Mouse (Mus musculus) CD4-positive, CD25-positive, alpha-beta regulatory T cell, adult 4 months (primary cell): ENCODE measurements around the gene Coro6. TPM values are rescaled to one million over a fixed set of nuclear protein-coding genes. Genes with fewer than 3 reads are reported as not detected.

Experiments
- ATAC-seq: one replicate; pipeline ENCODE4 v1.8.0; 2017
- polyA plus RNA-seq, 2 experiments: library from polyadenylated mRNA; unstranded; fragments of 100-300 nt; shearing (Covaris generic); gene quantifications; one replicate each; pipeline ENCODE4 v1.2.1; 2017

Gene Coro6
- polyA plus RNA-seq, 2 experiments from 2014 or later: not detected

DNA sequence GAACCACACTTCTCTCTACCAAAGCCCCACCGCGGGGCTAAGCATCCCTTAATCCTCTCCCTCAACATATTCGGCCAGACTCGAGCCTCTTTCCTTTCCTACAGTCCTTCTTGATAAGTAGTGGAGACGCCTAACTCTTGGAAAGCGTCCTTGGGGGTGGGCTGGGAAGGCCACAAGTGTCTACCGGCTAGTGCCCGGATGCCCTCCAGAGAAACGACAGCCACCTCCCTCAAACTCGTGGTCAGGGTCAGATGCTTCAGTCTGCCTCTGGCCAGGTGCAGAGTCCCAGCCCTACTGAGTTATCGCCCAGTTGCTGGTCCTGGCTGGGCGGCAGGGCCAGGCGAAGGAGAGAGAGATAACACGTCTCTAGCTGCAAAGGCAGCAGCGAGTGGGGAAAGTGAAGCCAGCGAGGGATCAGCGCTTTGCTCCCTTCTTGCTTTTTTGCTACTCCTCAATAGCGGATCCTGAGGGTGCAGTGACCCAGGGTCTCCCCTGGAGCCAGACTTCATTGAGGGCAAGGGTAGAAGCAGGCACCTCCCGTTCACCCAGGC, 52.1 kb downstream of the Coro6 start:
- ATAC-seq: no peak

DNA sequence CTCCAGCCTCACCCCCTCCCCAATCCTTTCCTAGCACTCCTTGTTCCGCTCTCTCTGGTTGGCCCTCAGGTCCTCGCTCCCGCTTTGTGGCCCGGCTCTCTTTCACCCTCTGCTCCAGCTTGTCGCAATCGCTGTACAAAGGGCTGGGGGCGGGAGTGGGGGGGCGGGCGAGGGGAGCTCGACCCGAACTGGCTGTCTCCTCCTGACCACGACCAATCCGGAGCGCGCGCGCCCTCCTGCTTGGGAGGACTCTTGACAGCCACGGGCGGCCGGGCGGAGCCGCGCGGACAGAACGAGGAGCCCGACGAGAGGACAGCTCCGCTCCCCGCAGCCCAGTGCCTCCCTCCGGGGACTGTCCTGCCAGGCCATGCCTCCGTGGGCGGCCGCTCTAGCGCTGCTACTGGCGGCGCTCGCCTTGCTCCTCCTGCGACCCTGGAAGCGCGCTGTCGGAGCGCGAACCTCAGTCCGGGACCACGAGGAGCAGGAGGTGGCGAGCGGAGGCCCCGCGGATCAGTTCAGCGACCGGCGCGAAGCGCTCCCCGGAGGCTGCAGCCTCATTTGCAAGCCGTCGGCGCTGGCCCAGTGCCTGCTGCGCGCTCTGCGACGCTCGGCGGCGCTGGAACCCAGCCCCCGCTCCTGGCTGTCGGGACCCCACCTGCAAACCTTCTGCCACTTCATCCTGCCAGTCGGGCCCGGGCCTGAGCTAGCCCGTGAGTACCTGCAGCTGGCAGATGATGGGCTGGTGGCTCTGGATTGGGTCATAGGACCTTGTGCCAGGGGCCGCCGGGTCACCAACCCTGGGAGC, 52.8 kb downstream of the Coro6 start, which contains the start of gene Abhd15:
Gene Abhd15, plus strand, starts transcription at position 290 of the 805 bp plus-strand sequence.
- peak; percentile 3 for ATAC-seq

DNA sequence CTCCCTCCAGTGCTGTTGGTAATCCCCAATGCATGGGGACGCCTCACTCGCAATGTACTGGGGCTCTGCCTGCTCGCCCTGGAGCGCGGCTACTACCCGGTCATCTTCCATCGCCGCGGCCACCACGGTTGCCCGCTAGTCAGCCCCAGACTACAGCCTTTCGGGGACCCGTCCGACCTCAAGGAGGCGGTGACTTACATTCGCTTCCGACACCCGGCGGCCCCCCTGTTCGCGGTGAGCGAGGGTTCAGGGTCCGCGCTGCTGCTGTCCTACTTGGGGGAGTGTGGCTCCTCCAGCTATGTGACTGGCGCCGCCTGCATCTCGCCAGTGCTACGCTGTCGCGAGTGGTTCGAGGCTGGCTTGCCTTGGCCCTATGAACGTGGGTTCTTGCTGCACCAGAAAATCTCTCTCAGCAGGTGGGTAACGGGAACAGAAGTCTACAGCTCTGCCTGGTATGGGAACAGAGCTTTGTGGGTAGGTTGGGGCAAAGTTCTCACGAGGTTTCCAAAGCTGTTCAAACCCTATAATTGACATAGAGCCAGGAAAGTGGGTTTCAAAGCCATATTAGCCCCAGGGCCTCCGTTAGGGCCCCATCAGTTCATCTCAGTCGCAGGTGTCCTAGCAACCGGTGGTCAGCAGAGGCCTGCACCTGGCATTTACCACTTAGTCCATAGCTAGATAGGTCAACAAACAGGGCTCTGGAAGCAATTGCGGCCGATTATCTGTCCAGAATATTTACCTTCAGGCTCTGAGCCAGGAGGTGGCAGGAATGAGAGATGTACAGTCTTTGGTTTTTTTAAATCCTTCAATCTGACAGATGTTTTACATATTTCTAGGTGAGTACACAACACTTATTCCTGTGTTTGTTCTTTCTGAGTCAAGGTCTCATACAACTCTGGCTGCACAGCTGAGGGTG, 53.7 kb downstream of the Coro6 start, which contains the start of gene Trp53i13:
Gene Trp53i13, minus strand, starts transcription at position 344 of the 916 bp plus-strand sequence.
- no peak for ATAC-seq

DNA sequence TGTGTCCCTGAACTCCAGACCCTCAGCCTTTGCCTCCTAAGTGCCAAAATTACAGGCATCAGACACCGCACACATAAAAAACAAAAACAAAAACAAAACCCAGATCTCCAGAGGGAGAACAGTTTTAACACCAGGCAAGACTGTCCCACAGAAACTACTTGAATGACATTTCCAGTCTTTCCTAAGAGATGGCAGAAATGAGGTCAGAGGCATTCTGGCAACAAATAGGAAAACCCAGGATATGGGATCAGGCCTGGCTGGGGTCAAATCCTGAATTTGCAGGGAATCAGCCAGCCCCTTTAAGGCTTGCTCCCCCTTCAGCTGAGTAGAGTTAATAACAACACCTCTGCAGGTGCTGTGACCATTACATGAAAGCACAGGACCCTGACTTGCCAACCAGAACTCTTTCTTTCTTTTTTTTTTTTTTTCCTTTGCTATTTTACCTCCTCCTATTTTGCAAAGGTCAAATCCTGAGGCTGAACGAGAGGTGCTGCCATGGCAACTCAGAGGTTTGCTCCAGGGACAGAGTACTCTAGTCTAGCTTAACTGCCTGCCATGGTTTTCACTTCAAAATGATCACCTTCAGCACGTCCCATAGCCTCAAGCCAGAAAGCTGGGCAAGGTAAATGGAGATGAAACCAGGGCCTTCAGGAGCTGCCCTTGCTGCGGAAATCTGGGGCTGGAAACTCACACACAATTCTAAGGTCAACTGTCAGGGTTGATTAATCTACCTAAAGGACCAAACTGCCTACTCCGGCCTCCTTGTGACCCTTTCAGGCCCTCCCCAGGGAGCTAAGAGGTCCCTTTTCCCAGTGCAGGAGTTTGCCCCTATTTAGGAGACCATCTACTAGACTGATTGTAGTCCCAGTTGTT, 54.6 kb downstream of the Coro6 start:
- ATAC-seq: no peak

DNA sequence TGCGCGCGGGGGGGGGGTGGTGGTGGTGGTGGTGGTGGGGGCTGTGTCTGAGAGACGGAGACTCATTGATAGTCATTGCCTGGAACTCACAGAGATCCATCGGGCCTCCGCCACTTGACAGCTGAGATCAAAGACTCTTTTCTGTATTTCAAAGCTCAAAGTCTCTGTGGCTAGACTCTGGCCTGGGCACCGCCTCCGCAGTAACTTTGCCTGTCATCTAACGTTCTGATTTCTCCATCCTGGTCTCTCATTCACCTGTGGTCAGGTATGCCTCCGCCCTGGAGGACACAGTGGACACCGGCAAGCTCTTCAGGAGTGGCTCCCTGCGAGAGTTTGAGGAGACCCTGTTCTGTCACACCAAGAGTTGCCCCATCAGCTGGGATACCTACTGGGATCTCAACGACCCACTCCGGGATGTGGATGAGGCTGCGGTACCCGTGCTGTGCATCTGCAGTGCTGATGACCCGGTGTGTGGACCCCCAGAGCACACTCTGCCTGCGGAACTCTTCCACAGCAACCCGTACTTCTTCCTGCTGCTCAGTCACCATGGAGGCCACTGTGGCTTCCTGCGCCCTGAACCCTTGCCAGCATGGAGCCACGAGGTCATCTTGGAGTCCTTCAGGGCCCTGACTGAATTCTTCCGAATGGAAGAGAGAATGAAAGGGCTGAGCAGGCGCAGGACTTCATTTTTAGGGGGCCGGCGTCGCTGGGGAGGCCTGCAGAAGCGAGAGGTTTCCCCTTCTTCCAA, 56.0 kb downstream of the Coro6 start:
- no peak for ATAC-seq

DNA sequence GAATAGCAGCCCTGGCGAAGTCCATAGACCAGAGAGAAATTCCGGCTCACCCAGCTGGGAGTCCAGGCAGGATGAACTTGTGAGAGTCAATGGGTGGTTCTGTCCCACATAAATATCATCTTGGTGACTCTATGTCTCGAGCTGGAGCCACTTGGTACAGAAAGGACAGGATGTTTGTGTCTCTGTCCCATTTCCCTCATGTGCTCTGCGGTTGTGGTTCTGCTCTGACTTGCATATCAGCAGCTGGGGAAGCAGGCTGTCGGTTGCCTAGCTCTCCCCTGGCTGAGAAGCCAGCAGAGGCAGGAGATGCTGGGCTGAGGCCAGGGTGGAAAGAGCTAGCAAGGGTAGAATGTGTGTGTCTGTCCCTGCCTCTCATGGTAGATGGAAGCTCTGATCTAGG, 56.8 kb downstream of the Coro6 start, which contains the start of gene Gm10392:
Gene Gm10392, minus strand, starts transcription at position 156 of the 400 bp plus-strand sequence.
- ATAC-seq: peak; percentile 87

Other genes starting within 250 kb of the Coro6 start
- gene Ssh2, start 246.1 kb upstream of the Coro6 start, polyA plus RNA-seq: 100 to 1,000 TPM in 1 of 2 experiments, 10 to 100 TPM in 1; 83.8 to 101 TPM
- 1 to 10 TPM; 1.3 to 1.4 TPM for gene Ankrd13b, start 27.3 kb downstream of the Coro6 start, polyA plus RNA-seq
- 10 to 100 TPM in 1 of 2 experiments, 1 to 10 TPM in 1; 9.6 to 10.9 TPM for gene Git1, start 31.2 kb downstream of the Coro6 start, polyA plus RNA-seq
- gene Abhd15, start 52.7 kb downstream of the Coro6 start, polyA plus RNA-seq: 1 to 10 TPM; 2.0 to 3.7 TPM
- gene Trp53i13, start 53.6 kb downstream of the Coro6 start, polyA plus RNA-seq: 1 to 10 TPM; 5.9 to 8.5 TPM
- gene Gm10392, start 56.8 kb downstream of the Coro6 start, polyA plus RNA-seq: under 1 TPM; 0.48 to 0.58 TPM
- gene Taok1, start 145.4 kb downstream of the Coro6 start, polyA plus RNA-seq: 10 to 100 TPM; 17.3 to 23.1 TPM
- 10 to 100 TPM; 20.4 to 21.6 TPM for gene Nufip2, start 223.7 kb downstream of the Coro6 start, polyA plus RNA-seq